Mouse (Mus musculus) myocyte (in vitro differentiated cells): ENCODE measurements around the gene Tmem132a. TPM values are rescaled to one million over a fixed set of nuclear protein-coding genes. Genes with fewer than 3 reads are reported as not detected.

Experiments
- H3K27me3 ChIP-seq: one replicate; pipeline ENCODE4 v1.6.1; 2011; ENCODE audit not compliant: control insufficient read depth, insufficient read depth, insufficient read length
- H3K36me3 ChIP-seq: one replicate; pipeline ENCODE4 v1.6.1; 2011; ENCODE audit not compliant: control insufficient read depth, insufficient read depth
- H3K4me2 ChIP-seq: one replicate; pipeline ENCODE4 v1.6.1; 2011; ENCODE audit warnings: low read depth, control low read depth
- H3K4me3 ChIP-seq: one replicate; pipeline ENCODE4 v1.5.1; 2011; ENCODE audit warnings: mild to moderate bottlenecking, control low read depth, moderate library complexity
- H3K79me2 ChIP-seq: one replicate; pipeline ENCODE4 v1.6.1; 2011; ENCODE audit not compliant: control insufficient read depth, insufficient read depth
- H3ac ChIP-seq: one replicate; pipeline ENCODE4 v1.6.1; 2011; ENCODE audit not compliant: control insufficient read depth, insufficient read length
- CEBPB ChIP-seq: IDR thresholded peaks from 2 replicates; pipeline ENCODE4 v1.6.1; 2011; ENCODE audit warnings: mild to moderate bottlenecking, moderate library complexity; ENCODE audit not compliant: poor library complexity, insufficient read depth, severe bottlenecking
- E2F4 ChIP-seq: IDR thresholded peaks from one replicate; pipeline ENCODE4 v1.6.1; 2011; ENCODE audit warnings: mild to moderate bottlenecking, control low read depth, moderate library complexity; ENCODE audit not compliant: insufficient read depth
- MAX ChIP-seq: IDR thresholded peaks from one replicate; pipeline ENCODE4 v1.6.1; 2011; ENCODE audit warnings: low read depth, mild to moderate bottlenecking, control low read depth
- MYOD1 ChIP-seq, 3 experiments: IDR thresholded peaks; one replicate each; pipeline ENCODE4 v1.6.1; 2011; ENCODE audit warnings: control low read depth in 2 of 3, low read depth in 2 of 3, mild to moderate bottlenecking in 2 of 3, moderate library complexity in 1 of 3; ENCODE audit not compliant: insufficient read length in 2 of 3, control insufficient read depth in 1 of 3
- MYOG ChIP-seq, 3 experiments: IDR thresholded peaks; one replicate each; pipeline ENCODE4 v1.6.1; 2011; ENCODE audit warnings: control low read depth in 2 of 3, low read depth in 2 of 3, mild to moderate bottlenecking in 2 of 3; ENCODE audit not compliant: insufficient read length in 2 of 3, control insufficient read depth in 1 of 3, insufficient read depth in 1 of 3
- POLR2A ChIP-seq: IDR thresholded peaks from one replicate; pipeline ENCODE4 v1.6.1; 2011; ENCODE audit warnings: low read depth, mild to moderate bottlenecking, control low read depth, moderate library complexity; ENCODE audit not compliant: insufficient read length
- POLR2AphosphoS2 ChIP-seq: IDR thresholded peaks from one replicate; pipeline ENCODE4 v1.6.1; 2011; ENCODE audit warnings: low read depth, control low read depth; ENCODE audit not compliant: insufficient read length
- REST ChIP-seq: IDR thresholded peaks from one replicate; pipeline ENCODE4 v1.6.1; 2011; ENCODE audit warnings: mild to moderate bottlenecking, control low read depth, moderate library complexity; ENCODE audit not compliant: insufficient read depth, insufficient read length
- SRF ChIP-seq: IDR thresholded peaks from one replicate; pipeline ENCODE4 v1.6.1; 2011; ENCODE audit warnings: low read depth; ENCODE audit not compliant: control insufficient read depth, insufficient read length
- TCF12 ChIP-seq: IDR thresholded peaks from one replicate; pipeline ENCODE4 v1.6.1; 2011; ENCODE audit warnings: mild to moderate bottlenecking, control low read depth; ENCODE audit not compliant: poor library complexity, insufficient read depth, severe bottlenecking
- TCF3 ChIP-seq: IDR thresholded peaks from one replicate; pipeline ENCODE4 v1.6.1; 2011; ENCODE audit warnings: low read depth, control low read depth; ENCODE audit not compliant: insufficient read length
- USF1 ChIP-seq: IDR thresholded peaks from one replicate; pipeline ENCODE4 v1.6.1; 2011; ENCODE audit warnings: low read depth, mild to moderate bottlenecking, control low read depth, moderate library complexity
- polyA plus RNA-seq: library from polyadenylated mRNA; unstranded; fragments of >200 nt; fragmentation: generic; extraction: Trizol; gene quantifications from one replicate; pipeline ENCODE4 v1.2.1, GENCODE M21; 2012; ENCODE audit warnings: missing spikeins

The Tmem132a gene
- polyA plus RNA-seq, 1 experiment: 118 TPM

DNA sequence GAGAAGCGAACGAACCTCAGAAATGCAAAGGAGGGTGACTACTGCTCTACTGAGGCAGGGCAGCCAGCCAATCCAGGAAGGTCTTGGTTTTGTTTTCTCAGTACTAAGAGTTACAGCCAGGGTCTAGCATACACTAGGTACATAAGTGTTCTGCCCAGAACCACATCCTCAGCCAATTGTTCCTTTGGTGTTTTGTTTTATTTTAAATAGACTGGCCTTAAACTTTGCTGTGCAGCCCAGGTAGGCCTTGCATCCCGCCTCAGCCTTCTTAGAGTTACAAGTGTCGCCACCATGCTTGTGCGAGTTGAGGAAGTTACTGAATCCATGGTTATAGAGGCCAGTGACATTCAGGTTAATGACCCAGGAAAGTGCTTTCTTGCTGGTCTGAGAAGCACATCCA lies 56.7 kb downstream of the Tmem132a start:
- Histone ChIP-seq H3ac (no peak overlapping the region), H3K79me2 (no peaks in the 10 kb centered on the region)

DNA sequence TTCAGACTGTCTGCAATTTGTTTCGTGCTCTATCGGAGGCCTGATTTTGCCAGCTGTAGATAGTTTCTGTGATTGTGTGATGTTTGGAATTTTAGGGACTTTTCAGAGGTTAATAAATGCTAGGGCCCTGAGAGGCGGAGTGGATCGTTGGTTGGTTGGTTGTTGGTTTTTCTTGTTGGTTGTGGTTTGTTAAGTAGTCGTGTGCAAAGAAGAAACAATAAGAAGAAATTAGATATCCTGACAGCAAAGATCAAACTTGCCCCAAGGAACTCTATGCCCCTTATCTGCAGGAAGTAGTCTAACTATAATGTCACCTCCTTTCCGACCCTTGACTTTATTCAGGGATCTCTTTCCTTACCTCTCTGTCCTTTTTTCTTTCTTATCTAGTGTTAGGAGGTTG lies 58.3 kb downstream of the Tmem132a start:
- no peaks in the 10 kb centered on the region for H3K27me3 ChIP-seq
- TF ChIP-seq POLR2A (no peak), MYOG (IDR thresholded peaks at IDR 0.05; ENCODE audit: control insufficient read depth in 1 of 3, insufficient read depth in 1 of 3, insufficient read length in 2 of 3, low read depth in 2 of 3) (no peak), SRF (no peak), CEBPB (no peak), E2F4 (no peak), MAX (no peak), TCF12 (no peak), POLR2AphosphoS2 (no peak)
- H3ac ChIP-seq: no peak overlapping the region
- no peak overlapping the region for H3K4me3 ChIP-seq
- H3K4me2 ChIP-seq: no peak overlapping the region
- H3K36me3 ChIP-seq: no peaks in the 10 kb centered on the region
- H3K79me2 ChIP-seq: no peaks in the 10 kb centered on the region

More for the DNA sequence above, 56.7 kb downstream of the Tmem132a start:
- TF ChIP-seq TCF12: no peak
- no peak for TF ChIP-seq POLR2AphosphoS2
- no peak for TF ChIP-seq MYOD1 (IDR thresholded peaks at IDR 0.05; ENCODE audit: control insufficient read depth in 1 of 3, insufficient read length in 2 of 3, low read depth in 2 of 3)
- no peak for TF ChIP-seq USF1
- no peak for TF ChIP-seq TCF3
- no peak for TF ChIP-seq CEBPB
- TF ChIP-seq SRF: no peak
- Histone ChIP-seq H3K27me3 (no peaks in the 10 kb centered on the region), H3K4me3 (no peak overlapping the region), H3K36me3 (no peaks in the 10 kb centered on the region), H3K4me2 (no peak overlapping the region)

GRCm38 (mm10) chr19:10810176-10810492 lies 59.6 kb downstream of the Tmem132a start:
- H3K4me2 ChIP-seq: no peak overlapping the region
- H3K79me2 ChIP-seq: no peaks in the 10 kb centered on the region
- TF ChIP-seq REST (no peak), POLR2A (no peak), USF1 (no peak), TCF12 (no peak), CEBPB (no peak), E2F4 (no peak), POLR2AphosphoS2 (no peak), MYOG (IDR thresholded peaks at IDR 0.05; ENCODE audit: control insufficient read depth in 1 of 3, insufficient read depth in 1 of 3, insufficient read length in 2 of 3, low read depth in 2 of 3) (no peak), MAX (no peak), MYOD1 (IDR thresholded peaks at IDR 0.05; ENCODE audit: control insufficient read depth in 1 of 3, insufficient read length in 2 of 3, low read depth in 2 of 3) (no peak), SRF (no peak), TCF3 (no peak)
- no peak overlapping the region for H3ac ChIP-seq
- no peaks in the 10 kb centered on the region for H3K27me3 ChIP-seq
- H3K36me3 ChIP-seq: no peaks in the 10 kb centered on the region
- H3K4me3 ChIP-seq: no peak overlapping the region

GRCm38 (mm10) chr19:10809428-10810175 lies 60.1 kb downstream of the Tmem132a start:
- Histone ChIP-seq H3K4me2 (no peak overlapping the region), H3K4me3 (no peak overlapping the region), H3K36me3 (no peaks in the 10 kb centered on the region), H3K79me2 (no peaks in the 10 kb centered on the region), H3K27me3 (no peaks in the 10 kb centered on the region), H3ac (no peak overlapping the region)
- TF ChIP-seq SRF: no peak
- TF ChIP-seq REST: no peak
- no peak for TF ChIP-seq POLR2AphosphoS2
- no peak for TF ChIP-seq E2F4
- no peak for TF ChIP-seq USF1
- no peak for TF ChIP-seq CEBPB
- TF ChIP-seq POLR2A: no peak
- no peak for TF ChIP-seq MAX
- TF ChIP-seq TCF12: no peak
- TF ChIP-seq MYOD1 (IDR thresholded peaks at IDR 0.05; ENCODE audit: control insufficient read depth in 1 of 3, insufficient read length in 2 of 3, low read depth in 2 of 3): no peak
- TF ChIP-seq TCF3: no peak
- TF ChIP-seq MYOG (IDR thresholded peaks at IDR 0.05; ENCODE audit: control insufficient read depth in 1 of 3, insufficient read depth in 1 of 3, insufficient read length in 2 of 3, low read depth in 2 of 3): no peak
